Mouse (Mus musculus): ENCODE measurements at regions not wholly inside any gene's neighbourhood (a gene's known extent, or its start where the extent isn't known, plus 50 kb on each side); places are given as distances from the start of the nearest gene placed in this dataset.

- TF ChIP-seq GATA2 (IDR thresholded peaks at IDR 0.05; ENCODE audit: borderline replicate concordance, low read depth, low read length) (no peak), CTCF (IDR thresholded peaks at IDR 0.05; ENCODE audit: low read depth, low read length) (no peak), TAL1 (conservative IDR thresholded peaks at IDR 0.05; ENCODE audit: low read depth, low read length) (no peak), GATA1 (IDR thresholded peaks at IDR 0.05; ENCODE audit: borderline replicate concordance, low read length) (no peak), POLR2AphosphoS5 (IDR thresholded peaks at IDR 0.05; ENCODE audit: insufficient replicate concordance, low read depth, low read length) (no peak)
Observed at GRCm38 (mm10) chr4:12461701-12462100, 289.9 kb upstream of the Fam92a start.
